ENCODE assay signal across 10 mouse cellular contexts in the genomic region with DNA sequence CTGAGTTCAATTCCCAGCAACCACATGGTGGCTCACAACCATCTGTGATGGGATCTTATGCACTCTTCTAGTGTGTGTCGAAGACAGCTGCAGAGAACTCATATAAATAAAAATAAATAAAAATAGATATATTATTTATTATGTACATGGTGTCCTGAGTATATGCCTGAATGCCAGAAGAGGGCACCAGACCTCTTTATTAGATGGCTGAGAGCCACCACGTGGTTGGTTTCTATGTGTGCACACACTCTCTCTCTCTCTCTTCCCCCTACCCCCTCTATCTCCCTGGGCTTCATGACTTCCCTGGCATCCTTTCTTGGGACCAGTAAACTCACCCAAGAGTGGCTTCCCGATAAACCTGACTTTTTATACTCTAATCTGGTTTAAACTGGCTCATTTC. TPM values are rescaled to one million over a fixed set of nuclear protein-coding genes. Genes with fewer than 3 reads are reported as not detected.
DNase-seq lines count a peak whose midpoint lies in the region; ATAC-seq and TF ChIP-seq lines count a peak whose summit lies in the region.
"Had no signal": no experiment of that assay in that cellular context is flagged by ENCODE, and none has a peak within 500 bp of the region (broad histone marks: within the 10 kb centered on the region; RNA-seq: fewer than 3 reads in every experiment).

No protein-coding gene starts in this region.

- no peak overlapping the region for H3K27ac ChIP-seq in hindbrain, embryonic 14.5 days
- H3K27ac ChIP-seq in hindbrain, embryonic 12.5 days, result no peak overlapping the region
- no peak overlapping the region for H3K27ac ChIP-seq in midbrain, postnatal 0 days (ENCODE audit: low read depth, low read length)
- H3K27ac ChIP-seq in midbrain, embryonic 15.5 days, result no peak overlapping the region
- H3K27ac ChIP-seq in cortical plate, adult 2 months (ENCODE audit: insufficient read depth, low read length), result no peak overlapping the region
- no peak overlapping the region for H3K27ac ChIP-seq in thymus, adult 2 months (ENCODE audit: control insufficient read depth, insufficient read depth, low read length)
- H3K27ac ChIP-seq: hindbrain, embryonic 15.5 days; neural tube, embryonic 13.5 days had no signal

- 61% methylated on average over 3 of the region's 3 CpGs for WGBS in hindbrain, embryonic 14.5 days
- WGBS in hindbrain, embryonic 12.5 days, result 56% methylated on average over 3 of the region's 3 CpGs
- 50% methylated on average over 3 of the region's 3 CpGs for WGBS in midbrain, postnatal 0 days
- 58% methylated on average over 3 of the region's 3 CpGs for WGBS in midbrain, embryonic 15.5 days
- WGBS in thymus, adult 2 months, result 56% methylated on average over 3 of the region's 3 CpGs

- peak; percentile 70 for TF ChIP-seq CTCF in midbrain, postnatal 0 days (IDR thresholded peaks at IDR 0.05)
- peak; percentile 29; the same call in 1 of the 2 replicates for TF ChIP-seq CTCF in cortical plate, adult 2 months (IDR thresholded peaks at IDR 0.05; ENCODE audit: extremely low read depth, insufficient read depth, low read length)
- no peak for TF ChIP-seq CTCF in thymus, adult 2 months (IDR thresholded peaks at IDR 0.05; ENCODE audit: borderline replicate concordance, control insufficient read depth, extremely low read depth, insufficient read depth, low read length, poor library complexity)

- no peaks in the 10 kb centered on the region for H3K9me3 ChIP-seq in hindbrain, embryonic 14.5 days (ENCODE audit: control insufficient read depth, low read length)
- H3K9me3 ChIP-seq in hindbrain, embryonic 12.5 days (replicated peaks), result no peaks in the 10 kb centered on the region
- no peaks in the 10 kb centered on the region for H3K9me3 ChIP-seq in midbrain, postnatal 0 days (ENCODE audit: low read length)
- no peaks in the 10 kb centered on the region for H3K9me3 ChIP-seq in midbrain, embryonic 15.5 days
- H3K9me3 ChIP-seq: hindbrain, embryonic 15.5 days; neural tube, embryonic 13.5 days had no signal

- H3K9ac ChIP-seq in hindbrain, embryonic 14.5 days, result no peak overlapping the region
- no peak overlapping the region for H3K9ac ChIP-seq in hindbrain, embryonic 12.5 days
- no peak overlapping the region for H3K9ac ChIP-seq in midbrain, postnatal 0 days (replicated peaks; ENCODE audit: low read length, poor library complexity, severe bottlenecking)
- H3K9ac ChIP-seq in midbrain, embryonic 15.5 days, result no peak overlapping the region
- H3K9ac ChIP-seq: hindbrain, embryonic 15.5 days had no signal

- H3K27me3 ChIP-seq in hindbrain, embryonic 14.5 days (ENCODE audit: control insufficient read depth, insufficient read depth, low read length), result no peaks in the 10 kb centered on the region
- H3K27me3 ChIP-seq in hindbrain, embryonic 12.5 days, result peaks cover 4% of the 10 kb centered on the region
- no peaks in the 10 kb centered on the region for H3K27me3 ChIP-seq in midbrain, postnatal 0 days (ENCODE audit: insufficient read depth, low read length)
- H3K27me3 ChIP-seq in midbrain, embryonic 15.5 days (replicated peaks), result no peaks in the 10 kb centered on the region
- H3K27me3 ChIP-seq in thymus, adult 2 months (ENCODE audit: control insufficient read depth, insufficient read depth, low read length), result no peaks in the 10 kb centered on the region
- H3K27me3 ChIP-seq: hindbrain, embryonic 15.5 days; neural tube, embryonic 13.5 days had no signal

- peaks cover 6% of the 10 kb centered on the region; the same call in 1 of the 2 replicates for H3K4me1 ChIP-seq in hindbrain, embryonic 14.5 days (replicated peaks; ENCODE audit: control insufficient read depth, insufficient read depth, low read length)
- H3K4me1 ChIP-seq in hindbrain, embryonic 12.5 days, result peaks cover 10% of the 10 kb centered on the region
- H3K4me1 ChIP-seq in midbrain, postnatal 0 days (ENCODE audit: insufficient read depth, low read length), result no peaks in the 10 kb centered on the region
- peaks cover 12% of the 10 kb centered on the region for H3K4me1 ChIP-seq in midbrain, embryonic 15.5 days
- H3K4me1 ChIP-seq in cortical plate, adult 2 months (ENCODE audit: control insufficient read depth, insufficient read depth, low read length), result no peaks in the 10 kb centered on the region
- no peaks in the 10 kb centered on the region for H3K4me1 ChIP-seq in thymus, adult 2 months (replicated peaks; ENCODE audit: control insufficient read depth, insufficient read depth, low read length)

- ATAC-seq in hindbrain, embryonic 14.5 days (ENCODE audit: low FRiP score), result no peak
- ATAC-seq in hindbrain, embryonic 12.5 days (ENCODE audit: low FRiP score), result no peak
- no peak for ATAC-seq in midbrain, postnatal 0 days (ENCODE audit: low FRiP score)
- no peak for ATAC-seq in midbrain, embryonic 15.5 days (replicated peaks)

- H3K4me2 ChIP-seq in hindbrain, embryonic 14.5 days (replicated peaks), result no peak overlapping the region
- H3K4me2 ChIP-seq in hindbrain, embryonic 12.5 days (replicated peaks), result no peak overlapping the region
- no peak overlapping the region for H3K4me2 ChIP-seq in midbrain, postnatal 0 days (ENCODE audit: low read depth, low read length, poor library complexity, severe bottlenecking)
- no peak overlapping the region for H3K4me2 ChIP-seq in midbrain, embryonic 15.5 days
- H3K4me2 ChIP-seq: hindbrain, embryonic 15.5 days; neural tube, embryonic 13.5 days had no signal

- no peak overlapping the region for H3K4me3 ChIP-seq in hindbrain, embryonic 14.5 days (replicated peaks; ENCODE audit: low read length)
- H3K4me3 ChIP-seq in hindbrain, embryonic 12.5 days, result no peak overlapping the region
- no peak overlapping the region for H3K4me3 ChIP-seq in midbrain, postnatal 0 days (ENCODE audit: low read depth, low read length)
- no peak overlapping the region for H3K4me3 ChIP-seq in midbrain, embryonic 15.5 days
- no peak overlapping the region for H3K4me3 ChIP-seq in cortical plate, adult 2 months (ENCODE audit: insufficient read depth, low read length)
- H3K4me3 ChIP-seq in thymus, adult 2 months (ENCODE audit: control insufficient read depth, insufficient read depth, low read length), result no peak overlapping the region
- H3K4me3 ChIP-seq: hindbrain, embryonic 15.5 days; neural tube, embryonic 13.5 days had no signal

- peak; percentile 42 for DNase-seq in hindbrain, embryonic 14.5 days (ENCODE audit: low spot score)
- DNase-seq in midbrain, postnatal 0 days (ENCODE audit: low spot score), result peak; percentile 74
- DNase-seq in B cell, adult 2 months, result no peak
- DNase-seq in thymus, adult 2 months, result no peak
- DNase-seq: gastrocnemius, postnatal 10 days had no signal

- H3K36me3 ChIP-seq in hindbrain, embryonic 14.5 days (replicated peaks; ENCODE audit: control insufficient read depth, insufficient read depth), result no peaks in the 10 kb centered on the region
- no peaks in the 10 kb centered on the region for H3K36me3 ChIP-seq in hindbrain, embryonic 12.5 days
- no peaks in the 10 kb centered on the region for H3K36me3 ChIP-seq in midbrain, postnatal 0 days (ENCODE audit: insufficient read depth, low read length)
- no peaks in the 10 kb centered on the region for H3K36me3 ChIP-seq in midbrain, embryonic 15.5 days (replicated peaks)
- H3K36me3 ChIP-seq in thymus, adult 2 months (ENCODE audit: control insufficient read depth, insufficient read depth, low read length), result no peaks in the 10 kb centered on the region
- H3K36me3 ChIP-seq: hindbrain, embryonic 15.5 days; neural tube, embryonic 13.5 days had no signal

- no peak for TF ChIP-seq POLR2A in cortical plate, adult 2 months (IDR thresholded peaks at IDR 0.05; ENCODE audit: extremely low read depth, insufficient read depth, low read length)
- no peak for TF ChIP-seq POLR2A in thymus, adult 2 months (IDR thresholded peaks at IDR 0.05; ENCODE audit: control insufficient read depth, extremely low read depth, insufficient read depth, low read length, poor library complexity)

RNA-seq across cellular contexts. Expression of a gene that starts 34.4 kb away (rescaled TPM):
- polyA plus RNA-seq in hindbrain, embryonic 14.5 days (2014; fragmentation: Nextera tagmentation; extraction: Ambion mirVana), result 36.0 and 45.1 TPM in 2 replicates
- 70.2 and 72.4 TPM in 2 replicates for polyA plus RNA-seq in hindbrain, embryonic 12.5 days (2016; fragmentation: Nextera tagmentation; extraction: Ambion mirVana)
- 19.4 and 24.1 TPM in 2 replicates for total RNA-seq in midbrain, postnatal 0 days (2014; rRNA removed)
- 41.2 and 42.0 TPM in 2 replicates for polyA plus RNA-seq in midbrain, postnatal 0 days (2015; fragmentation: Nextera tagmentation; extraction: Ambion mirVana)
- polyA plus RNA-seq in midbrain, embryonic 15.5 days (2015; fragmentation: Nextera tagmentation; extraction: Ambion mirVana), result 43.7 and 48.7 TPM in 2 replicates
- polyA plus RNA-seq in cortical plate, adult 2 months (2012; rRNA removed), result 29.3 and 30.0 TPM in 2 replicates
- polyA plus RNA-seq in thymus, adult 2 months (2012; rRNA removed), result 20.6 and 23.1 TPM in 2 replicates

RNA-seq across cellular contexts. Expression of a gene that starts 57.5 kb away (rescaled TPM):
- polyA plus RNA-seq in hindbrain, embryonic 14.5 days (2014; fragmentation: Nextera tagmentation; extraction: Ambion mirVana), result 19.2 and 20.7 TPM in 2 replicates
- polyA plus RNA-seq in hindbrain, embryonic 12.5 days (2016; fragmentation: Nextera tagmentation; extraction: Ambion mirVana), result 24.1 and 25.6 TPM in 2 replicates
- 22.5 and 26.1 TPM in 2 replicates for total RNA-seq in midbrain, postnatal 0 days (2014; rRNA removed)
- 14.3 and 15.9 TPM in 2 replicates for polyA plus RNA-seq in midbrain, postnatal 0 days (2015; fragmentation: Nextera tagmentation; extraction: Ambion mirVana)
- 24.3 and 24.4 TPM in 2 replicates for polyA plus RNA-seq in midbrain, embryonic 15.5 days (2015; fragmentation: Nextera tagmentation; extraction: Ambion mirVana)
- polyA plus RNA-seq in cortical plate, adult 2 months (2012; rRNA removed), result 4.7 and 5.1 TPM in 2 replicates
- 3.9 and 5.2 TPM in 2 replicates for polyA plus RNA-seq in thymus, adult 2 months (2012; rRNA removed)

Comparison
In these comparisons a context has a peak if more than half of its experiments do, and no peak if none do; other contexts are left out.
1. DNase-seq: peak in hindbrain, embryonic 14.5 days (single experiment) and midbrain, postnatal 0 days (single experiment); none in B cell, adult 2 months (0 of 2) and thymus, adult 2 months (single experiment).